Mouse (Mus musculus) brain, embryonic 14.5 days (tissue): ENCODE measurements around the gene Lims1.

Source experiments
- CTCF ChIP-seq: fragments of 200-500 bp; IDR thresholded peaks from 2 replicates; pipeline ENCODE4 v1.5.1; 2012; ENCODE audit warnings: inconsistent platforms, mild to moderate bottlenecking, moderate library complexity, borderline replicate concordance; ENCODE audit not compliant: insufficient read depth, insufficient read length; ENCODE audit errors: extremely low read depth
- POLR2A ChIP-seq: fragments of 200-500 bp; IDR thresholded peaks from 2 replicates; pipeline ENCODE4 v1.6.1; 2012; ENCODE audit warnings: mild to moderate bottlenecking, inconsistent platforms, borderline replicate concordance; ENCODE audit not compliant: poor library complexity, insufficient read depth, insufficient read length, severe bottlenecking; ENCODE audit errors: extremely low read depth

GRCm38 (mm10) chr10:58368791-58369706 lies 45.8 kb downstream of the Lims1 start:
- TF ChIP-seq POLR2A = no peak
- no peak for TF ChIP-seq CTCF
